Mouse (Mus musculus): ENCODE results near the gene Lin28a. TPM values are rescaled to one million over a fixed set of nuclear protein-coding genes. Genes with fewer than 3 reads are reported as not detected.

The Lin28a gene
- polyA plus RNA-seq, 1 experiment from 2014 or later = 1.4 TPM

DNA sequence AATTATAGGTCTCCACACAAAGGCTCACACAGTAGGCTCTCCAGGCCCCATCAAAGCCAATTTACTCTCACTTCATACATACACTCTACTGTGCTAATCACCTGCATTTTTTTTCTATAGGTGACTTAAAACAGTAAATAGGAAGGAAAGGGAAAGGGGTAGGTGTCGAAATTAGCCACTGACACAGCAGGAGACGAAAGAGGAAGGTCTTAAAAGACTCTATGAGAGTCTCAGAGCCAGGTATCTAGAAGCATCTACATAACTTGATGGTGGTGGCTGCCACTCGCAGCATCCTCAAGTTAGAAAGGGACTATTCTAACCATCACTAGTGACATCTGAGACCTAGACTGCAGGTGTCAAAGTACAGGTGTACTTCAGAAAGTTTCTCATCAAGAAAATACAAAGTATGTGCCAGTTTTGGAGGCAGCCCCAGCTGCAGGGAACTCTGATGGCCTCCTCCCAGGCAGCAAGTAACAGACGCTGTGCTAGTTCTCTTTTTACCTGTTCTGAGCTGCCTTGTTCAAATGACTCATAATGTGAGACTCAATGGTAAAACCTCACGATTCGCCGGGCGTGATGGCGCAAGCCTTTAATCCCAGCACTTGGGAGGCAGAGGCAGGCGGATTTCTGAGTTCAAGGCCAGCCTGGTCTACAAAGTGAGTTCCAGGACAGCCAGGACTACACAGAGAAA, 40.5 kb downstream of the Lin28a start:
- Histone ChIP-seq H3K9ac (ENCODE audit: low read length) (no peak overlapping the region), H3K4me1 (ENCODE audit: control insufficient read depth, insufficient read depth, low read length) (no peaks in the 10 kb centered on the region), H3K36me3 (ENCODE audit: control insufficient read depth, insufficient read depth, low read length) (peaks cover 8% of the 10 kb centered on the region; the same call in 1 of the 2 replicates), H3K27ac (replicated peaks; ENCODE audit: low read depth, low read length) (no peak overlapping the region), H3K4me3 (ENCODE audit: low read depth, low read length) (no peak overlapping the region), H3K27me3 (ENCODE audit: control insufficient read depth, insufficient read depth, low read length) (no peaks in the 10 kb centered on the region), H3K9me3 (ENCODE audit: control insufficient read depth, low read length) (no peaks in the 10 kb centered on the region), H3K4me2 (ENCODE audit: low read depth, severe bottlenecking) (no peak overlapping the region)
- DNase-seq (ENCODE audit: low spot score) (no peak), ATAC-seq (ENCODE audit: insufficient number of reproducible peaks, low FRiP score, low TSS enrichment, low read depth) (no peak)
- 94% methylated on average over 10 of the region's 10 CpGs for WGBS

DNA sequence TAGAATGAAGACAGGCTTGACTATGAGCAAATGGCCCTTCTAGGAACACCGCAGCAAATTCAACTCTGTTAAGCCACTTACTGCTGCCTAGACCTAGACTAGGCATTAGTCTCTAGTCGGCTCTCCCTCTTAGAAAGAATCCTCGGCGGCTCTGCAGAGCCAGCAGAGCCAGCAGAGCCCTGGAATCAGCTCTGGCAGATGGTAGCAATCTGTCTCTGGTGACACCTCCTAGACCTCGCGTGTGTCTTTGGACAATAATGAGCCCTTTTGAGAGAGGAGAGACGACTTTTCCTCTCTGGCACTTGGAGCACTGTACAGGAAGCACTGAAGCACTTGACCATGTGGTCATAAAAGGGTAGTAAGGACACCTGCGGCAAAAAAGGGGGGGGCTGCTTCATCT, 46.9 kb downstream of the Lin28a start:
- no peaks in the 10 kb centered on the region for H3K27me3 ChIP-seq (ENCODE audit: control insufficient read depth, insufficient read depth, low read length)
- no peak for DNase-seq (ENCODE audit: low spot score)
- H3K27ac ChIP-seq (replicated peaks; ENCODE audit: low read depth, low read length) = no peak overlapping the region
- no peaks in the 10 kb centered on the region; the same call in 1 of the 2 replicates for H3K36me3 ChIP-seq (ENCODE audit: control insufficient read depth, insufficient read depth, low read length)
- H3K4me1 ChIP-seq (ENCODE audit: control insufficient read depth, insufficient read depth, low read length) = peaks cover 9% of the 10 kb centered on the region
- no peaks in the 10 kb centered on the region for H3K9me3 ChIP-seq (ENCODE audit: control insufficient read depth, low read length)
- no peak overlapping the region for H3K4me2 ChIP-seq (ENCODE audit: low read depth, severe bottlenecking)
- H3K4me3 ChIP-seq (ENCODE audit: low read depth, low read length) = no peak overlapping the region
- no peak overlapping the region for H3K9ac ChIP-seq (ENCODE audit: low read length)
- WGBS = 47% methylated on average over 8 of the region's 8 CpGs
- no peak for ATAC-seq (ENCODE audit: insufficient number of reproducible peaks, low FRiP score, low TSS enrichment, low read depth)

DNA sequence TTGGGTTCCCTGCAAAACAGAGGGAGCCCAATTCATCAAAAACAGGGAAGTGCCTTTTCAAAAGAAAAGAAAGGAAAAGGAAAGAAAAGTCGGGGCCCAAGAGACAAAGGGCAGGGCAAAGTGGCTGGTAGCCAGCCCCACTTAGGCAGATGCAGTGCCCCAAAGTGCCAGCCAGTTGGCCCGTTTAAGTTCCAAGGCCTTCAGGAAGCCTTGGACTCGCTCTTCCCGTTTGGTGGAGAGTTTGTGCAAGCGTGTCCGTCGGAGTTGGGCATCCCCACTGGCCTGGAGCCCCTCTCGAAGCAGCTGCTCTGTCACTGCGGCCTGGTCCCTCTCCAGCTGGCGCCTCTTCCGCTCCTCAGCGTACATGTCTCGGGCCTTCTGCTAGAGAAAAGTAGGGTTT, 47.8 kb downstream of the Lin28a start:
- H3K27me3 ChIP-seq (ENCODE audit: control insufficient read depth, insufficient read depth, low read length) = no peaks in the 10 kb centered on the region
- DNase-seq (ENCODE audit: low spot score) (no peak), ATAC-seq (ENCODE audit: insufficient number of reproducible peaks, low FRiP score, low TSS enrichment, low read depth) (no peak)
- 88% methylated on average over 13 of the region's 13 CpGs for WGBS
- no peak overlapping the region for H3K4me2 ChIP-seq (ENCODE audit: low read depth, severe bottlenecking)
- no peak overlapping the region for H3K27ac ChIP-seq (replicated peaks; ENCODE audit: low read depth, low read length)
- no peak overlapping the region for H3K4me3 ChIP-seq (ENCODE audit: low read depth, low read length)
- no peak overlapping the region for H3K9ac ChIP-seq (ENCODE audit: low read length)
- H3K9me3 ChIP-seq (ENCODE audit: control insufficient read depth, low read length) = no peaks in the 10 kb centered on the region
- H3K36me3 ChIP-seq (ENCODE audit: control insufficient read depth, insufficient read depth, low read length) = peaks cover under 1% of the 10 kb centered on the region; the same call in 1 of the 2 replicates
- H3K4me1 ChIP-seq (ENCODE audit: control insufficient read depth, insufficient read depth, low read length) = peaks cover 14% of the 10 kb centered on the region

DNA sequence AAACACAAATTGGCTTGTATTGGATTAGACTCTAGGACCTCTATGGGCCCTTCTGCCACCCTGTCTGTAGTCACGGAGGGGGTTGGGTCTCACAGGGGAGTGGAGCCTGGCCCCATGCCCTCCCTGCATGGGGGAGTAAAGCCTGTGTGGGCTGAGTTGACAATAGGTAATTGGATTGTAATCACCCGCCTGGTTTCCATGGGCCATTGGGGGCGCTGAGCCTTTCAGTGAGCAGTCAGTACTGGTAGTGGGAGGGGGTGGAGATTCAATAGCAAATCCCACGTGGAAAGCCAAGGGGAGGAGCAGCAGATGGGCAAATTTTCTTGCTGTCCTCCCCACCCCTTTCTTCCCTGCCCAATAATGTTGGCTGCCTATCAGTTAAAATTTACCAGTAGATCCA, 48.4 kb downstream of the Lin28a start:
- no peak overlapping the region for H3K4me2 ChIP-seq (ENCODE audit: low read depth, severe bottlenecking)
- DNase-seq (ENCODE audit: low spot score) = no peak
- ATAC-seq (ENCODE audit: insufficient number of reproducible peaks, low FRiP score, low TSS enrichment, low read depth) = no peak
- H3K4me1 ChIP-seq (ENCODE audit: control insufficient read depth, insufficient read depth, low read length) = peaks cover 14% of the 10 kb centered on the region
- no peaks in the 10 kb centered on the region for H3K9me3 ChIP-seq (ENCODE audit: control insufficient read depth, low read length)
- no peak overlapping the region for H3K27ac ChIP-seq (replicated peaks; ENCODE audit: low read depth, low read length)
- no peaks in the 10 kb centered on the region for H3K27me3 ChIP-seq (ENCODE audit: control insufficient read depth, insufficient read depth, low read length)
- H3K36me3 ChIP-seq (ENCODE audit: control insufficient read depth, insufficient read depth, low read length) = peaks cover 5% of the 10 kb centered on the region; the same call in 1 of the 2 replicates
- H3K9ac ChIP-seq (ENCODE audit: low read length) = no peak overlapping the region
- WGBS = 45% methylated on average over 4 of the region's 4 CpGs
- H3K4me3 ChIP-seq (ENCODE audit: low read depth, low read length) = no peak overlapping the region

DNA sequence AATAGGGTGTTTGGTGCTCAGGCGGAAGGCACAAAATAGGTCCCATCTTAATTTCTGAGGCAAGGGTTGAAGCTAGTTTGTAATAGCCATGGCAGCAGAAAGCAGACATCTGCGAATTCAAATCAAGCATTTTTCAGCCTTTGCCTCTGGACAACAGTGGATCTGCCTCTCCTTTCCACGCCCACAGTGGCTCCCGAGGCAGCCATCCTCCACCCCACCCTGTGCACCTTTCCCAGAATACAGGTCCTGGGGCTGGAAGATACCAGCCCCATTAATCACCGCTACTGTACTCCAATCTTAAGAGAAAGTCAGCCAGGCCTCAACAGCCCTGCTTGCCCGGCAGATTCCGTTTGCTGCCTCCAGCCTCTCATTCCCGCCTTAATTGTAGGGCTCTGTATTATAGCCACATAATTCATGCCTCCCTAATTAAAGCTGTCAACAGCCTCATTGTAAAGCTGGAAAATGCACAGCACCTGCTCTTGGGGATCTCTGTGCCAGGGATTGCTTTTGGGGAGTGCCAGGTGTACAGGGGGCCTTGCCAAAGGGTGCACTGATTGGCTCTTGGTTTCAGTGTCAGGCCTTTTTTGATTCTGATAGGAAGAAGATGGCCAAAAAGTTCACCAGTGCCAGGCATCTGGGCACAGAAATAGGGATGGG, 49.4 kb downstream of the Lin28a start:
- H3K4me1 ChIP-seq (ENCODE audit: control insufficient read depth, insufficient read depth, low read length) = peaks cover 14% of the 10 kb centered on the region
- WGBS = 36% methylated on average over 8 of the region's 8 CpGs
- DNase-seq (ENCODE audit: low spot score) (peak; percentile 33), ATAC-seq (ENCODE audit: insufficient number of reproducible peaks, low FRiP score, low TSS enrichment, low read depth) (no peak)
- peak overlapping the region; percentile 98; the same call in 1 of the 2 replicates for H3K9ac ChIP-seq (ENCODE audit: low read length)
- peak overlapping the region; percentile 95; the same call in 1 of the 2 replicates for H3K4me2 ChIP-seq (ENCODE audit: low read depth, severe bottlenecking)
- H3K27me3 ChIP-seq (ENCODE audit: control insufficient read depth, insufficient read depth, low read length) = no peaks in the 10 kb centered on the region
- peaks cover 8% of the 10 kb centered on the region; the same call in 1 of the 2 replicates for H3K36me3 ChIP-seq (ENCODE audit: control insufficient read depth, insufficient read depth, low read length)
- H3K27ac ChIP-seq (replicated peaks; ENCODE audit: low read depth, low read length) = no peak overlapping the region
- H3K4me3 ChIP-seq (ENCODE audit: low read depth, low read length) = 0 out of 2 replicates have a peak overlapping the region, but pooled peaks have one; percentile 58
- H3K9me3 ChIP-seq (ENCODE audit: control insufficient read depth, low read length) = no peaks in the 10 kb centered on the region

DNA sequence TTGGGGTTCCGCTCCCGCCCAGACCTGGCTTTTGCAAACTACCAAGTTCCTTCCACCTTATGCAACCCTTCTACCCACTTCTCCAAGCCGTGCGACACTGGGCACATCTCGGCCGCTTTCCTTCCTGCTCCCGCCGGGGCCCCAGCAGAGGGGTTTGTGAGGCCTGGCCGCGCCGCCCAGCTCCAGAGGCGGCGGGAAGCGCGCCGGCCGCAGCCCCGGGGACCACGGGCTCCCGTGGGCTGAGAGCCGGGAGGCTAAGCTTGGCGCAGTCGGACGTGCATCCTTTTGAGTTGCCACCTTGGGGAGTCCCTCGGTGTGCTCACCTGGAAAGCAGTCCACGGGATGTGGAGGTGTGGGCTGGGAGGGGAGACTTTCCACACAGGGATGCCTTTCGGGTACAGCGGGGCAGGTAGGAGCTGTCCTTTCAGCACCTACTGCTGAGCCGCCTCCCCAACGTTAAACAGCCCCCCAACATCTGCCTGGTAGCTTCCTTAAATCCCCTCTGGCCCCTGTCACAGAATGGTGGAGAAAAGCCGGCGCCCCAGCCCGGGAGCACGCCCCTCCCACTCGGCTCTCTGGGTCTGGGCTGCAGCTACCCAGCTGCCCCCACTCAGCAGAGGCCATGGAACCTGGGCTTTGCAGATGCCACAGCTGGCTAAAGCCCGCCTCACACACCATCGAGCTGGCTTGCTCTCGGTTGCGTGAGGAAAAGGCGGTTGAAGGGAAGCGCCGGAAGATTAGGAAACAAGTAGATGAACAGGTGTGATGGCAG, 50.3 kb downstream of the Lin28a start, which contains the start of gene Hmgn2:
Hmgn2 (minus strand) TSS at position 501 of the 772 bp plus-strand sequence.
- 1% methylated on average over 42 of the region's 42 CpGs for WGBS
- H3K4me1 ChIP-seq (ENCODE audit: control insufficient read depth, insufficient read depth, low read length) = peaks cover 14% of the 10 kb centered on the region
- H3K4me3 ChIP-seq (ENCODE audit: low read depth, low read length) = peak within 1 kb of the TSS; percentile 58
- peaks cover 16% of the 10 kb centered on the region; the same call in 1 of the 2 replicates for H3K36me3 ChIP-seq (ENCODE audit: control insufficient read depth, insufficient read depth, low read length)
- no peaks in the 10 kb centered on the region for H3K9me3 ChIP-seq (ENCODE audit: control insufficient read depth, low read length)
- H3K9ac ChIP-seq (ENCODE audit: low read length) = peak within 1 kb of the TSS; percentile 98
- DNase-seq (ENCODE audit: low spot score) (peak; percentile 82), ATAC-seq (ENCODE audit: insufficient number of reproducible peaks, low FRiP score, low TSS enrichment, low read depth) (peak; percentile 67)
- peak within 1 kb of the TSS; percentile 99 for H3K27ac ChIP-seq (replicated peaks; ENCODE audit: low read depth, low read length)
- H3K27me3 ChIP-seq (ENCODE audit: control insufficient read depth, insufficient read depth, low read length) = no peaks in the 10 kb centered on the region
- peak within 1 kb of the TSS; percentile 95 for H3K4me2 ChIP-seq (ENCODE audit: low read depth, severe bottlenecking)

DNA sequence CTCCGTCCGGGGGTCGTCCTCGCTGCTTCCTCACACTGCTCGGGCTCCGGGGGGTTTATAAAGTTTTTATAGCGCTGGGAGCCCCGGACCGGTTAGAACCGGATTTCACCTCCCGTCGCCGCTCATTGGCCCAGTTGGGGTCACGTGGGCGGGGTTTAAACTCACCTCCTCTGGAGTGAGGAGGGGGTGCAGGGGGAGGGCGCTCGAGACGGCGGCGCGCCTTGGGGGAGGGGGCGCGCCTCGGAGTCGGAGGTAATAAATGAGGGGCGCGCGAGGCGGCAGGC, 50.8 kb downstream of the Lin28a start:
- H3K9me3 ChIP-seq (ENCODE audit: control insufficient read depth, low read length) = no peaks in the 10 kb centered on the region
- H3K4me2 ChIP-seq (ENCODE audit: low read depth, severe bottlenecking) = peak overlapping the region; percentile 95
- peaks cover 14% of the 10 kb centered on the region for H3K4me1 ChIP-seq (ENCODE audit: control insufficient read depth, insufficient read depth, low read length)
- peaks cover 16% of the 10 kb centered on the region; the same call in 1 of the 2 replicates for H3K36me3 ChIP-seq (ENCODE audit: control insufficient read depth, insufficient read depth, low read length)
- WGBS = under 1% methylated on average over 26 of the region's 29 CpGs
- no peaks in the 10 kb centered on the region for H3K27me3 ChIP-seq (ENCODE audit: control insufficient read depth, insufficient read depth, low read length)
- H3K4me3 ChIP-seq (ENCODE audit: low read depth, low read length) = peak overlapping the region; percentile 58
- peak overlapping the region; percentile 98 for H3K9ac ChIP-seq (ENCODE audit: low read length)
- ATAC-seq (ENCODE audit: insufficient number of reproducible peaks, low FRiP score, low TSS enrichment, low read depth) (peak; percentile 85), DNase-seq (ENCODE audit: low spot score) (peak; percentile 99)
- H3K27ac ChIP-seq (replicated peaks; ENCODE audit: low read depth, low read length) = peak overlapping the region; percentile 99

DNA sequence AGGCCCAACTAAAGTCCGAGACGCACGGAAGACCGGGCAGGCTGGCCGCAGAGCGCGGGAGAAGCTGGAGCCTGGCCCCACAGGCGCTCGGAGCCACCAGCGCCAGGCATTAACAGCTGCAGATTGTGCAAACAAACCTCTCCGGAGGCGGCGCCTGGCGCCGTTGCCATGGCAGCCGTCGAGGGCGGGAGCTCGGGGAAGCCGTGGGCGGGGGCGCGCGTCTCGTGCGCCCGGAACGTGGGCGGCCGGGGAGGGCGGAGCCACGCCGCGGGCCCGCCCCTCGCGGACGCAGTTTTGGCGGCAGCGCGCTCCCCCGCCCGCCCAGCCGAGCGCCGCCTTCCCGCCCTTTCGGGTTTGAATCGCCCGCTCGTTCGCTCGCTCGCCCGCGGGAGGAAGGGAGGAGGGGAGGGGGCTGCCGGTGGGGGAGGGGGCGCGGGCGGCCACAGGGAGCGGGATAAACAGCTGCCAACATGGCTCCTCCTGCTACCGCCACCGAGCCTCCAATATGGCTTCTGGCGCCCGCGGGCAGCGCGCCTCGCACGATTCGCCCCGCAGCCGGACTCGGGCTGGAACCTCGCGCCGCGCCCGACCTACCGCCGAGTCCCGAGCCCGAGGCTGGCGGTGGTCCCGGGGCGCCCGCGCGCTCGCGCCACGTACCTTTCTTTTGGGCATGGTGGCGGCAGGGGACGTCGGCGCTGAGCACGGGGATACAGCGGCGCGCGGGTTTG, 51.3 kb downstream of the Lin28a start:
- Histone ChIP-seq H3K4me1 (ENCODE audit: control insufficient read depth, insufficient read depth, low read length) (peaks cover 14% of the 10 kb centered on the region), H3K27me3 (ENCODE audit: control insufficient read depth, insufficient read depth, low read length) (no peaks in the 10 kb centered on the region), H3K9ac (ENCODE audit: low read length) (peak overlapping the region; percentile 98), H3K4me2 (ENCODE audit: low read depth, severe bottlenecking) (peak overlapping the region; percentile 89), H3K36me3 (ENCODE audit: control insufficient read depth, insufficient read depth, low read length) (peaks cover 16% of the 10 kb centered on the region; the same call in 1 of the 2 replicates), H3K27ac (replicated peaks; ENCODE audit: low read depth, low read length) (peak overlapping the region; percentile 99), H3K9me3 (ENCODE audit: control insufficient read depth, low read length) (no peaks in the 10 kb centered on the region), H3K4me3 (ENCODE audit: low read depth, low read length) (peak overlapping the region; percentile 58)
- WGBS = under 1% methylated on average over 63 of the region's 101 CpGs
- DNase-seq (ENCODE audit: low spot score) (peak; percentile 95), ATAC-seq (ENCODE audit: insufficient number of reproducible peaks, low FRiP score, low TSS enrichment, low read depth) (peak; percentile 65)
